Mouse (Mus musculus) common myeloid progenitor, adult 5-6 weeks (primary cell): Measurements from ENCODE around the gene 1810062G17Rik. TPM values are rescaled to one million over a fixed set of nuclear protein-coding genes. Genes with fewer than 3 reads are reported as not detected.
A peak's percentile ranks its signal among the peaks of the same experiment; 100 is the strongest.

ENCODE experiments used
- ATAC-seq: replicated peaks from 2 replicates; pipeline ENCODE4 v1.8.0; 2016; ENCODE audit warnings: low read depth, mild to moderate bottlenecking, moderate TSS enrichment, inconsistent platforms; ENCODE audit not compliant: poor library complexity, severe bottlenecking
- total RNA-seq: library from RNA; stranded (forward); fragments of 200-1000, 187-1606 nt; gene quantifications from 2 replicates; pipeline ENCODE4 v1.2.3, GENCODE M21; 2017

The 1810062G17Rik gene
- not detected in 2 replicates for total RNA-seq

GRCm38 (mm10) chr3:36475532-36476087 lies at the start of gene 1810062G17Rik, which contains the start of gene Anxa5:
Gene 1810062G17Rik (plus strand): TSS chr3:36475937.
Gene Anxa5 (minus strand): TSS chr3:36475894.
- peak; percentile 91 for ATAC-seq

DNA sequence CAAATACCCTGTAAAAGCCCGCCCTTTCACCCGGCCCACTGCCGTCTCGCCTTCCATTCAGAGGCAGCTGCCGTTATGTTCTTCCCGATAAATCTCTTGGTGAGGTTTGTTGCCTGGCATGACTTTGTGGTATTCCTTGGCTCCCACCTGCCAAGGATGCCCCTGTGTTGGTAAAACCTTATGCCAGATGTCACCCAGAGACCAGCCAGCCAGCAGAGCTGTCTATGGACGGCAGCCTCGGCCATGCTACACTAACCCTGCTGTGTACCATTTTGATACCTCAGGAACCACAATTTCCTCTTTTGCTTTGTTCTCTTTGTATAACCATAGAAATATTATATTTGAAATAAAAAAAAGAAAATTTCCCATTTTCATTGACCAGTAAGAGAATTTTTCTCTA lies 48.4 kb upstream of the 1810062G17Rik start:
- 0 out of 2 replicates have a peak, but pooled peaks have one; percentile 22 for ATAC-seq

GRCm38 (mm10) chr3:36430360-36430759 lies 45.4 kb upstream of the 1810062G17Rik start:
- ATAC-seq, result no peak

- no peak for ATAC-seq
Measured at GRCm38 (mm10) chr3:36440280-36440679, 35.5 kb upstream of the 1810062G17Rik start.

- ATAC-seq, result peak; percentile 65
Measured at GRCm38 (mm10) chr3:36442426-36442825, 33.3 kb upstream of the 1810062G17Rik start.

GRCm38 (mm10) chr3:36446041-36446440 lies 29.7 kb upstream of the 1810062G17Rik start:
- no peak for ATAC-seq

- ATAC-seq, result peak; percentile 9
Measured at GRCm38 (mm10) chr3:36446506-36446905, 29.2 kb upstream of the 1810062G17Rik start.

- ATAC-seq, result peak; percentile 65
Measured at GRCm38 (mm10) chr3:36446918-36447317, 28.8 kb upstream of the 1810062G17Rik start.

- ATAC-seq, result peak; percentile 56
Measured at GRCm38 (mm10) chr3:36449292-36450165, 26.2 kb upstream of the 1810062G17Rik start.

DNA sequence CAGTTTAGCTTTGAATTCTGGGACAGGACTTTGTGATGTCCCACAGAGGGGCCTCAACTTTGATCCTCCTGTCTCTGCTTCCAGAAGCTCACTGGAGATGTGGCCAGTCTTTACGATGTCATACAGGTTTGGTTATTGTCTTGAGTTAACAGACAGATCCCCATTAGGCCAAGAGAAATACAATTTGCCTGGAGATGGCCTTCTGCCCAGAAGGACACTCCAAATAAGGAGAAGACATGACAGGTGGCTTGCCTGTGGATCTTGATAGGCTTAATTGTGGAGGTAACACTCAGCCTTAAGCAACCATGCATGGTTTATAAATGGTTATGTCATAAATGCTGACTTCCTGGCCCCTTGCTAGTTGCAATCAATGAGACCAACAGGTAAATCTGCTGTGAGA lies 23.2 kb upstream of the 1810062G17Rik start:
- no peak for ATAC-seq

DNA sequence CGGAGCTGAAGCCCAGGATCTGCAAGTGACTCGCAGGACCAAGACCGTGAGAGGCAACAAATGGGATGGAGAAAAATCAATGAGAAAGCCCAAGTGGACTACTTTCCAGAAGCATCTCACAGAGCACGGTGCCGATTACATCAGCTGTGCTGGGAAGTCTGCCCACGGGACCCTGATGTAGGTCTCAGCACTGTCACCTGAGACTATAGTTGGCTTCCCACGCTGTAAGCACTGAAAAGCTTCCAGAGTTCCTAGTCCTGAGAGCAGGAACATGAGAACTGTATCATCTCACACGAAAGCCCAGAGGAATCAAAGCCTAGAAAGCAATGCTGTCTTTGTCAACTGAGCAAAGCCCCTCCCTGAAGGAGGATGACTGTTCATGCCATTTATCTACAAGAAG lies 20.6 kb upstream of the 1810062G17Rik start:
- no peak for ATAC-seq

DNA sequence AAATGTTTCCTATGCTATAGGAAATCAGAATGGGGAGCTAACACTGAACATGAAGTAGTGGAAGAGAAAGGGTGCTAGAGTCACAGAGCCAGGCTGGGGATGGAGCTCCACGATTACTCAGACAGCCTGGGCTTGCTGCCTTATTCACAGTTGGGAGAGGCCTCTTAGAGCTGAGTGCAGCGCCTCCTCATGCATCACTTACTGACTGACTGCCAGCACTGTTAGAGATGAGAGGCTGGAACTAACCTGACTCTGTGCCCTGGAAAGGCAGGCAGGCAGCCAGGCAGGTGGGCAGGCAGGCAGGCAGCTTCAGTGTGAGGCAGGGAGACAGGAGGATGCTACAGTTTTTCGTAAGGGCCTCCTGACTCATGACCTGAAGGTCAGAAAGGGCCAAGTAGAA lies 20.2 kb upstream of the 1810062G17Rik start:
- ATAC-seq, result no peak

DNA sequence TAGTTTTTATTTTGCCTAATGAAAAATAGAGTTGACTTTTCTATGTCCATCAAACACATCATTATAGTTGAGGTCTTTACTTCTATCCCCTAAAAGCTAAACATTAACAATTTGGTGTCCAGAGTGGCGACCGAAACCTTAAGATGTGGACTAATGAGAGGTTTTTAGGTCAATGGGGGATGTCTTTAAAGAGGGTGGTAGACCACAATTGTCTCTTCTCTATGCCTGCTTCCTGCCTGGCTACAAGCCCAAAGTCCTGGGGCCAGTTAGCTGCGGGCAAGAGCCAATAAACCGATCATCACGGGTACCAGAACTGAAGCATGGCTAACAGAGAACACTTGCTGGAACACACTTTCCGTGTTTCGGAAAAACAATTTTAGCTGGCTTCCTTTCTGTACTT lies 15.0 kb upstream of the 1810062G17Rik start:
- ATAC-seq, result no peak

GRCm38 (mm10) chr3:36461819-36462218 lies 13.9 kb upstream of the 1810062G17Rik start:
- ATAC-seq, result no peak

DNA sequence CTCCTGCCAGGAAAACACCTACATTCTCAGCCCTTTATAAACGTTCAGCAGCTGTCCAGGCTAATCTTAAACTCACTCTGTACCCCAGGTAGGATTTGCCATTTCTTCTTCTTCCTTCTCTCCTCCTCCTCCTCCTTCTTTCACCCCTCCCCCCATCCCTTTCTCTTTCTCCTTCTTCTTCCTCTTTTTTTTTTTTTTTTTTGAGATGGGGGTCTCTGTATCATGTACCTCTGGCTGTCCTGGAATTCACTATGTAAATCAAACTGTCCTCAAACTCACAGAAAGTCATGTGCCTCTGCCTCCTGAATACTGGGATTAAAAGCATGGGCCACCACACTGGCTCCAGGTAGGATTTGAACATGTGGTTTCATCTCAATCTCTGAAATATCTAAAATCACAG lies 13.4 kb upstream of the 1810062G17Rik start:
- no peak for ATAC-seq

- peak; percentile 71 for ATAC-seq
Measured at GRCm38 (mm10) chr3:36465538-36465937, 10.2 kb upstream of the 1810062G17Rik start.

- ATAC-seq, result no peak
Measured at GRCm38 (mm10) chr3:36467632-36468031, 8.1 kb upstream of the 1810062G17Rik start.

DNA sequence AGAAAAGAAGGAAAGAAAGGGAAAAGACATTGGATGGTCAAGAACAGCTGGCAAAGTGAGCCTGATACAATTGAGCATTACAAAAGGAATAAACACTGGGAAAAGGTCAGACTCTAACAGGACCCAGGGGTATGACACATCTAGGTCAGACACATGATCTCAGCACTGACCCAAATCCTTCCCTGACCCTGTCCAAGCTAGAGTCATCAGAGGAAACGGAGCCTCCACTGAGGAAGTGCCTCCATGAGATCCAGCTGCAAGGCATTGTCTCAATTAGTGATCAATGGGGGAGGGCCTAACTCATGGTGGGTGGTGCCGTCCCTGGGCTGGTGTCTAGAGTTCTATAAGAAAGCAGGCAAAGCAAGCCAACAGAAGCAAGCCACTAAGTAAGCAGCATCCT lies 6.9 kb upstream of the 1810062G17Rik start:
- no peak for ATAC-seq

- ATAC-seq, result no peak
Measured at GRCm38 (mm10) chr3:36471856-36472255, 3.9 kb upstream of the 1810062G17Rik start.

GRCm38 (mm10) chr3:36473222-36473621 lies 2.5 kb upstream of the 1810062G17Rik start:
- ATAC-seq, result peak; percentile 6

- no peak for ATAC-seq
Measured at GRCm38 (mm10) chr3:36474421-36474820, 1.3 kb upstream of the 1810062G17Rik start.
